Mouse (Mus musculus) limb, embryonic 14.5 days (tissue): ENCODE results near the gene Shroom3. TPM values are rescaled to one million over a fixed set of nuclear protein-coding genes. Genes with fewer than 3 reads are reported as not detected.

Experiments used
- ATAC-seq: fragments of 200-750 bp; cut with Nextera tagmentation; 2 replicates; pipeline ENCODE4 v1.8.0; 2017; ENCODE audit warnings: low read depth, moderate number of reproducible peaks, moderate TSS enrichment; ENCODE audit not compliant: low FRiP score
- DNase-seq: peaks from one replicate; pipeline ENCODE4 v3.0.0-alpha.2; 2015; ENCODE audit warnings: low spot score
- H3K27ac ChIP-seq: fragments of 300-500 bp; sonication (generic); replicated peaks from 2 replicates; pipeline ENCODE4 v1.5.1; 2014; ENCODE audit warnings: low read depth, mild to moderate bottlenecking, low read length, moderate library complexity, mixed read lengths
- H3K27me3 ChIP-seq: fragments of 300-500 bp; sonication (generic); 2 replicates; pipeline ENCODE4 v1.6.1; 2014; ENCODE audit warnings: low read length, mixed read lengths; ENCODE audit not compliant: control insufficient read depth, insufficient read depth
- H3K36me3 ChIP-seq: fragments of 300-500 bp; sonication (generic); 2 replicates; pipeline ENCODE4 v1.6.1; 2014; ENCODE audit warnings: mild to moderate bottlenecking, low read length, moderate library complexity, mixed read lengths; ENCODE audit not compliant: control insufficient read depth, insufficient read depth
- H3K4me1 ChIP-seq: fragments of 300-500 bp; sonication (generic); 2 replicates; pipeline ENCODE4 v1.6.1; 2014; ENCODE audit warnings: antibody characterized with exemption, low read length, mixed read lengths; ENCODE audit not compliant: control insufficient read depth, insufficient read depth
- H3K4me2 ChIP-seq: fragments of 300-500 bp; sonication (generic); replicated peaks from 2 replicates; pipeline ENCODE4 v1.6.1; 2014; ENCODE audit warnings: low read depth, mild to moderate bottlenecking, low read length, moderate library complexity; ENCODE audit not compliant: severe bottlenecking
- H3K4me3 ChIP-seq: fragments of 300-500 bp; sonication (generic); replicated peaks from 2 replicates; pipeline ENCODE4 v1.5.1; 2014; ENCODE audit warnings: low read length
- H3K9ac ChIP-seq: fragments of 300-500 bp; sonication (generic); 2 replicates; pipeline ENCODE4 v1.6.1; 2014; ENCODE audit warnings: mild to moderate bottlenecking, low read depth, low read length, moderate library complexity; ENCODE audit not compliant: severe bottlenecking
- H3K9me3 ChIP-seq: fragments of 300-500 bp; sonication (generic); 2 replicates; pipeline ENCODE4 v1.6.1; 2016; ENCODE audit warnings: low read length; ENCODE audit not compliant: control insufficient read depth
- POLR2A ChIP-seq: fragments of 200-500 bp; IDR thresholded peaks from 2 replicates; pipeline ENCODE4 v1.8.0; 2012; ENCODE audit warnings: inconsistent platforms, mild to moderate bottlenecking, moderate library complexity, borderline replicate concordance; ENCODE audit not compliant: insufficient read depth, insufficient read length; ENCODE audit errors: extremely low read depth
- WGBS: fragments of 180-500 bp; shearing (Covaris S2); extraction: QIAGEN DNeasy Blood & Tissue Kit; methylation state at CpG from one replicate; pipeline ENCODE4 v1.1.7; 2014; 5-methylcytosine and 5-hydroxymethylcytosine counted together
- polyA plus RNA-seq, 2 experiments: library from polyadenylated mRNA; depleted of rRNA in 1 of 2; stranded (reverse) in 1 of 2; unstranded in 1 of 2; fragments of >200 nt; fragmentation: Nextera tagmentation in 1 of 2; extraction: Ambion mirVana in 1 of 2; gene quantifications; 2 replicates each; pipeline versions ENCODE4 v1.2.1 to v1.2.3; 2012 to 2014

The Shroom3 gene
- polyA plus RNA-seq, 2 experiments, result 3.5 to 8.1 TPM

DNA sequence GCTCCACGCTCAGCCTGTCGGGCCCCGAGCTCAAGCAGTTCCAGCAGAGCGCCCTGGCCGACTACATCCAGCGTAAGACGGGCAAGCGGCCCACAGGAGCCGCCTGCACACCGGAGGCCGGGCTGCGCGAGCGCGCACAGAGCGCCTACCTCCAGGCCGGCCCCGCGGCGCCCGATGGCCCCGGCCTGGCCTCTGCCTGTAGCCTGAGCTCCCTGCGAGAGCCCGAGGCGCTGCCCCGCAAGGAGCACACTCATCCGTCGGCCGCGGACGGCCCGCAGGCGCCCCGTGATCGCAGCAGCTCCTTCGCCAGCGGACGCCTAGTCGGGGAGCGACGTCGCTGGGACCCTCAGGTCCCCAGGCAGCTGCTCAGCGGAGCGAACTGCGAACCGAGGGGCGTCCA lies 259.3 kb downstream of the Shroom3 start:
- 91% methylated on average over 43 of the region's 47 CpGs for WGBS
- H3K27ac ChIP-seq, result no peak overlapping the region
- no peaks in the 10 kb centered on the region for H3K4me1 ChIP-seq
- peaks cover 22% of the 10 kb centered on the region for H3K9me3 ChIP-seq
- peaks cover 38% of the 10 kb centered on the region for H3K36me3 ChIP-seq
- no peaks in the 10 kb centered on the region for H3K27me3 ChIP-seq
- H3K4me2 ChIP-seq, result no peak overlapping the region
- no peak overlapping the region for H3K9ac ChIP-seq
- no peak for TF ChIP-seq POLR2A
- DNase-seq (no peak), ATAC-seq (no peak)
- no peak overlapping the region for H3K4me3 ChIP-seq

GRCm38 (mm10) chr5:92944867-92945266 lies 261.6 kb downstream of the Shroom3 start:
- DNase-seq (no peak), ATAC-seq (no peak)
- Histone ChIP-seq H3K27ac (no peak overlapping the region), H3K36me3 (peaks cover 37% of the 10 kb centered on the region), H3K9me3 (peaks cover 22% of the 10 kb centered on the region), H3K4me1 (no peaks in the 10 kb centered on the region), H3K27me3 (no peaks in the 10 kb centered on the region), H3K4me2 (no peak overlapping the region), H3K9ac (no peak overlapping the region), H3K4me3 (no peak overlapping the region)
- TF ChIP-seq POLR2A, result no peak
- WGBS, result 75% methylated on average over 5 of the region's 5 CpGs

DNA sequence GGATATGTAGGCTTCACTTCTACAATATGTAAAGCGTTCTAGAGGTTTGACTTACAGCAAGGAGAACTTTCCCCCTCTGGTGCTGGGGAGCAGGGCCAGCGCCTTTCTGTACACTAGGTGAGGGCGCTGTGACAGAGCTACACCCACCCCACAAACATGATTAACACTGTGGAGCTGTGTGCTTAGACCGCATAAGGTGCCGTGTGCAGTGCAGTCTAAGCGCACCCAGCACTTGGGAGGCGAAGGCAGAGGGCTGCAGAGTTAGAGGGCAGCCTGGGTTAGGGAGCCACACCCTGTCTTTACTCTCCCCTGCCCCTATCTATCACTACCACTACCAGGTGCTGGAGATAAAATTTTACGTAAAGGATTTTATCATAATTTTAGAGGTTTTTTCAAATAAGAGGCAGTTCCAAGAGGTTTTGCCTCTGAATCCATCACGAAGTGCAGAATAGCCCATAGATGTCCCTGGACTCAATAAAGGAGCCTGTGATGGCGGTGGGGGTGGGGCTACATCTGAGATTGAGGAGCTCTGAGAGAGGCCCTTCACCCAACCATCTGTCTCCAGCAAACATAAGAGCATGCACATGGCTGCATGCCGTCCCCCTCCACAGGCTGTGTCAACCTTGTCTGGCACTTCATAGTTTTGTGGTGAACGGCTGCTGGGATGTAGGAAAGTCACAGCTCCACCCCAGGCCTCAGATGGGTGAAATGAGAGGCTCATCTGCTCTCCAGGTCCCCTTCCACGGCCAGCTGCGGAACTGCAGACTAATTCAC lies 265.9 kb downstream of the Shroom3 start:
- DNase-seq (no peak), ATAC-seq (no peak)
- H3K4me3 ChIP-seq, result no peak overlapping the region
- no peak overlapping the region for H3K4me2 ChIP-seq
- WGBS, result 68% methylated on average over 14 of the region's 14 CpGs
- no peaks in the 10 kb centered on the region for H3K4me1 ChIP-seq
- no peaks in the 10 kb centered on the region for H3K27me3 ChIP-seq
- TF ChIP-seq POLR2A, result no peak
- peaks cover 29% of the 10 kb centered on the region for H3K36me3 ChIP-seq
- no peak overlapping the region for H3K9ac ChIP-seq
- no peaks in the 10 kb centered on the region for H3K9me3 ChIP-seq
- no peak overlapping the region for H3K27ac ChIP-seq

DNA sequence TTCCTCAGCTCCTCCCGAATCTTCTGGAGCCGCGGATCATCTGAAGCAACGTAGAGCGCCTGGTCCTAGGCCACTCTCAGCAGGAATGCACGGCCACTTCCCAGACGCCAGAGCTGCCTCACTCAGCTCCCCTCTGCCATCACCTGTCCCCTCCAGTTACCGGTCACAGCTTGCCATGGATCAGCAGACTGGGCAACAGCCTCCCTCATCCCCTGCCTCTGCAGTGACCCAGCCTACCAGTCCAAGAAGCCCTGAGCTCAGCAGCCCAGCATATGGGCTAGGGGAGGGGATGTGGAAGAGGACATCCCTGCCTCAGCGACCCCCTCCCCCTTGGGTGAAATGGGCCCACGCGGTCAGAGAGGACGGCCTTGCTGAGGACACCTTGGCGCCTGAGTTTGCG lies 267.3 kb downstream of the Shroom3 start:
- no peak for TF ChIP-seq POLR2A
- DNase-seq (no peak), ATAC-seq (no peak)
- Histone ChIP-seq H3K4me2 (no peak overlapping the region), H3K27me3 (no peaks in the 10 kb centered on the region), H3K27ac (no peak overlapping the region), H3K36me3 (peaks cover 29% of the 10 kb centered on the region), H3K4me3 (no peak overlapping the region), H3K4me1 (no peaks in the 10 kb centered on the region), H3K9ac (no peak overlapping the region), H3K9me3 (no peaks in the 10 kb centered on the region)
- WGBS, result 87% methylated on average over 14 of the region's 14 CpGs

DNA sequence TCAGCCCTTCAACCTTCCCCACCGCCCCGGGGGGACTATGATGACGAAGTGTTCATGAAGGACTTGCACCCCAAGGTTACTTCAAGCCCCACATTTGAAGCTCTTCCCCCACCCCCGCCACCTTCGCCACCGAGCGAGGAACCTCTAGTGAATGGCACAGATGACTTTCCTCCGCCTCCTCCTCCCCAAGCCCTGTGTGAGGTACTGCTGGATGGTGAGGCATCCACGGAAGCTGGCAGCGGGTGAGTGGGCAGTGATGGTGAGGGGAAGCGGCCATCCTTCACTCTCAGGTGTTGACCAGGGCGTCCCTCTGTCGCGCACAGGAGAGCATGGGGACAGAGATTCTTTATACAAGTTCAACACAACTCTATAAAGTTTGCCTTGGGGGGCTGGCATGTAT lies 267.8 kb downstream of the Shroom3 start:
- no peak for DNase-seq
- Histone ChIP-seq H3K27ac (no peak overlapping the region), H3K9me3 (no peaks in the 10 kb centered on the region), H3K9ac (no peak overlapping the region), H3K27me3 (no peaks in the 10 kb centered on the region), H3K36me3 (peaks cover 29% of the 10 kb centered on the region), H3K4me3 (no peak overlapping the region), H3K4me2 (no peak overlapping the region), H3K4me1 (no peaks in the 10 kb centered on the region)
- no peak for TF ChIP-seq POLR2A
- WGBS, result 95% methylated on average over 14 of the region's 14 CpGs
- no peak for ATAC-seq
